Mouse (Mus musculus) R1 (cell line): ENCODE measurements around the gene Atp8a2.

Experiments used
- DNase-seq: peaks from one replicate; pipeline ENCODE4 v3.0.0-alpha.2; 2018; ENCODE audit warnings: low read depth, low spot score

Gene Atp8a2

DNA sequence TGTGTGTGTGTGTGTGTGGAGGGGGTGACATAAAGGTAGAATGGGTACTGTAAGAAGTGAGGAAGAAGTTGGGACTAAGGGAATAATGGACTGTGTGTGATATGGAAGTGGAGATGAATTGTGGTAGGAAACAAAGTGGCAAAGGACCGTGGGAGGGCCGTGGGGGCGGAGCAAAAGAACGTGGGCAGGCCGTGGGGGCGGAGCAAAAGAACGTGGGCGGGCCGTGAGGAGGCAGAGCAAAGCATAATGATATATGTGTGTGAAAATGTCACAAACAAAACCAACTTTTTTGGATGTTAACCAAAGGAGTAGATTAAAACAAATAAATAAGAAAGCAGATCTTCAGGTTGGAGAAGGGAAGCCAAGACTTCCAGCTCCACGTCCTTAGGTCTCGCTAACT lies 44.6 kb downstream of the Atp8a2 start:
- DNase-seq: peak; percentile 49

DNA sequence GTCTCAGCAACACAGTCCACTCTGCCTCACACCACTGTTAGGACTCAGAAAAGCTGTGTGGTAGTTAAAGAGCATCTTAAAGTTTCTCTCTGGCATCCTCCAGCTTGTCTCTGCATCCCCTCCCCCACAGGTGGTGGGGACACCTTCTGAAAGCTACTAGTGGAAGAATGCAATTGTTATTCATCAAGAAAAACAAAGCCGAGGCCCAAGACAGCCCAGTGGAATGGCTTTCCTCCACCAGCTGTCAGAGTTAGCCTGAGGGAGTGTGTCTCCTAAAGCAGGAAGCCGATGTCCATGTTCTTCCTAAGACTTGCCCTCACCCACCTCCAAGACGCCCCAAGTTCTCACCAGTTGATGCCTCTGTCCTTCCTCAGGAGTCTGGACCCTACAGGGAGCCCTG lies 48.1 kb downstream of the Atp8a2 start:
- DNase-seq: peak; percentile 58

DNA sequence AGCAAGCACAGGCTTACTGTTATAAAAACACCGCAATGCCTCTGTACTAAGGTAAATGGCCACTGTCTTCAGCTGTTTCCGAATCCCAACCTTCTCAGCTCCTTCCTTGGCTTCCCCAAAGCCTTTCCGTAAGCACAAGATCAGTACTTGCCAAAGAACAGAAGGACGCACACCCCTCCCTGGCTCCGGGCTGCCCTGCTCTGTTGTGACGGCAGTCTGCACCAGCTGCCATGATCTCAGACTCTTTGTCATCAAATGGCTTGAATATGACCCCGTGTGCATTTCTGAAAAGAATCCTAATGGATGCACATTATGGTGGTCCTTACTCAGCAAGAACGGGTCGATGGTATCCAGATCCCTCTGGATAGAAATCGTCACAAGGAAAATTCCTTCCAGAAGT lies 53.7 kb downstream of the Atp8a2 start:
- DNase-seq: no peak

DNA sequence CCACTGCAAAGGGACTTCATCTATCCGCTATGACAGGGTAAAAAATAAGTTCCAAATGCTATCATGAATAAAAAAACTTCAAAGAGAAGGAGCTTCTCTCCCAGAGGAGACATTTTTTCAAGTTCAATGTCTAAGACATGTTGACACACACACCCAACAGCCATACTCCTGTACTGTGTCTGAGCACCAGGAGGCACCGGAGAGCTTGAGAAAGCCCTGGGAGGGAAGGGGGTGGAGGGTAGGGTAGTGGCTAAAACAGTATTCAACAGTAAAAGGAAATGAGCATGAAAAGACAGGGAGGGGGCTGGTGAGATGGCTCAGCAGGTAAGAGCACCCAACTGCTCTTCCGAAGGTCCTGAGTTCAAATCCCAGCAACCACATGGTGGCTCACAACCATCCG lies 58.6 kb downstream of the Atp8a2 start:
- peak; percentile 33 for DNase-seq

DNA sequence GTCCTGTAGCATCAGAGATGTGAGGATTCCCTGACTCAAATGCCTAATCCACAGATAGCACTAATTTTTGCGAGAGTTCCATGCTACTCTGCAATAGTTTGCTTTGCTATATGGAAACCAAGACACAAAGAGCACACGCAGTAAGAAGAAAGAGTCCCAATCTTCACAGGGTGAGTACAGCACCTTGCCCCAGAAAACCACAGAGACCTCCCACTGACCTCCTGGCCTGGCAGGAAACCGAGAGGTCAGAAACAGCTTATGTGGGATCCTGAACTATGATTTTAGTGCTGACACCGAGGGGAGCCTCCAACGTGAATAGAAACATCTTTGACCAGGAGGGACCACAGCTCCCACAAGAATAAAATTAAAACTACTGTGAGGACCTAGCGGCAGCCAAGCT lies 59.2 kb downstream of the Atp8a2 start:
- DNase-seq: no peak

DNA sequence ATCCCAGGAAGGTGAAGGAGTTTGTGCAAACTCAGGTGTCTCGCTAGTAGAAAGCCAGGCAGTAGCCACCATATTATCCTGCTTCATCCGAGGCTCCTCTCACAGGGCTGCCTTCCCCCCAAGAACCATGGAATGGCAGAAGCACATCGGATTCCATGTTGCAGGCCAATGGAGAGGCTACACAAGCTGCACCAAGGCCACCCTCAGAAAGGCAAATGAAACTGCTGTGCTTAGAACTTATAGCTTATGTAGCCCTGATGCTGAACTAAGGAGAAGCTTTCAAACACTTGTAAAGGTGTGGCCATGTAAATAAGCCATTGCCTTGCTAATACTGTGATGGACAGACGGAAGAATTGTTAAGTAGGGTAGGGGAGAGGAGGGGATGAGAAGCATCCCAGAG lies 61.2 kb downstream of the Atp8a2 start:
- no peak for DNase-seq

DNA sequence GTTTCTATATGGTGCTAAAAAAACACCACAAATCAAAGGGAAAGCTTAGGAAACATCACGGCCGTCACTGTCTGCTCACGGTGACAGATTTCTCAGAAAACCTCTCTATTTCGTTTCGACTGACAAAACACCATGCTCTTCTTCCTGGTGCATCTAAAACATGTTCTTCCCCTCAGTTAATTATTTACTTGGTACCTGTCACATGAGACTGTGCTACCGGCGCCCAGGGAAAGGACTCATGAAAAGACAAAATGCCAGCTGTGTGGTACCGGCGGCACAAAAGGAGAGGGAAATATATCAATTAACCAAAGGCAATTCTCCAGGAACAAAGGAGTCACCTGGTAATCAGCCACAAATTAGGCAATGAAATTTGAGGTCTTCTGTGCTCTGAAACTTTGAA lies 62.3 kb downstream of the Atp8a2 start:
- no peak for DNase-seq

DNA sequence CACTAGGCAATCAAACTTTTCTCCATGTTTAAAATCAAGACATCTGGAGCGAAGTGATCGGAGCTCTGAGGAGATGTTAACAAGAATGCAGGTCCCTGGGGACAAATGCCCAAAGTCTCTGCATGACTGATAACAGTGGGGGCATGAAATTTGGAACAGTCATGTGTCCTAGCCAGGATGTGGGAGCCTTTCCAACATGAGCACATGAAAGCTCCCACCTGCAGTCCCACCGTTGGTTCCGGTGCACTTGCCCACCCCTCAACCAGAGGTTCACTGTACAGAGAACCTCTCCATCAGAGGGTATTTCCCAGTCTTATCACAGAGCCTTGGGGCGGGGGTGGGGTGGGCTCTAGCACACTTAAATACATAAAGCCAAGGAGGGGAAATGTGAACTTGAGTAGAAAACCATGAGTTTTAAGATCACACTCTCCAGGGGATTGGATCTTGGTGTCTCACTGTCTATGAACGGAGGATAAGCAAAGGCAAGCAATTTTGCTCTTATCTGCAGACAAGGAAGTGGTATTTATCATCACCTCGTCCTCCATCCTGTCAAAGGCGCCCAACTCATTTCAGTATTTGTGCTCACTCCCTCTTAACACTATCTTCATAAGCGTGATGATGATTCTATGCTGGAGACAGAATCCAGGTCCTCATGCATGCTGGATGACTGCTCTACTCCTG lies 65.6 kb downstream of the Atp8a2 start:
- no peak for DNase-seq

DNA sequence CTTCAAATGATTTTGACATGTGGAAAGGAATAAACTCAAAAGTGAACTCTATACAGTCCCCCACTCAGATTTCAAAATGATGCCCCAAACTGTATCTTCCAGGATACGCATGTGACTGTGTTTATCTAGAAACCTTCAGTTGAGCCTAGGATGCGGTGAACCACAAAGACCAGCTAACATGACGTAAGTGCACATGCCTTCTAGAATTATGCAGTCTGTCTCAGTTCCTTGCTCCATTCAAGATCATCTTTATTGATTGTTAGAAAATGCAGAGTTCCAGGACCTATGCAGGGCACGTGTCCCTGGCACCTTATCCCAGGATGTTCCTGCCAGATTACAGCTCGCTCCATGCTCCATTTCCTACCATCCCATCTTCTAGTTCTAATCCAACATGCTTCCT lies 67.4 kb downstream of the Atp8a2 start:
- DNase-seq: no peak

DNA sequence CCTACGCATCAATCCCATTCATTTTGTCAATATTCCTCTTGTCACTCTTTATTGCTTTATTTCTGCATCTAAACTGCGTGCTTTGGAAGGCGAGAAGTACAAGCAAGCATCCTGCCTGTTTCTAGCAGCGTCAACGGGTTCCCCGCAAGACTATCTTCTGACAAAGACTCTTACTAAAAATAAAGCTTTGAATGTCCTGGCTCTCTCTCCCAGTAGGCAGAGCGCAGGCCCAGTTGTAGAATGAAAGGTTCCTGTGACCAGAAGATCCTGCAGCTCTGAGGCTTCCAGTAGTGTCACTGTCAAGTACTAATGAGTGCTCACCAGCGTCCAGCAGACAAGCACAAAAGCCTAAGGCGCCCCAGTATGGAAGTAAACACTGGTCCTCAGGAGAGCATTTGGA lies 71.8 kb downstream of the Atp8a2 start:
- DNase-seq: no peak

DNA sequence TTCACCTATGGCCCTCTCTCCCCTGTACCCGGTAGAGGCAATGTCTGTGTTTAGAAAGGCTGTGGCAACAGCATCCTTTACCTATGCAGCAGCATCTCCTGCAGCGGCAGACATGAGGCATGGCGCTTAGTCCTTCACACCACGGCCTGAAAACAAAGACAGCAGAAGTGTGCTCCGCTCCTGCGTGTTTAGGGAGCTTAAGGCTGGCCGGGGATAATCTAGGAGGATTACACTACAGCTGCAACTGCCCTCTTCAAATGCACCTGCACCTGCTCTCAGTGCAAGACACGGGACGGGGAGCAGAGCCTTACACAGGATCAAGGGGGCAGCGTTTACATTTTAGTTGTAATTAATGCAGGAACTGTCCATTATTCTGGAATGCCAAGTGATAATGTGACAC lies 75.4 kb downstream of the Atp8a2 start:
- no peak for DNase-seq

DNA sequence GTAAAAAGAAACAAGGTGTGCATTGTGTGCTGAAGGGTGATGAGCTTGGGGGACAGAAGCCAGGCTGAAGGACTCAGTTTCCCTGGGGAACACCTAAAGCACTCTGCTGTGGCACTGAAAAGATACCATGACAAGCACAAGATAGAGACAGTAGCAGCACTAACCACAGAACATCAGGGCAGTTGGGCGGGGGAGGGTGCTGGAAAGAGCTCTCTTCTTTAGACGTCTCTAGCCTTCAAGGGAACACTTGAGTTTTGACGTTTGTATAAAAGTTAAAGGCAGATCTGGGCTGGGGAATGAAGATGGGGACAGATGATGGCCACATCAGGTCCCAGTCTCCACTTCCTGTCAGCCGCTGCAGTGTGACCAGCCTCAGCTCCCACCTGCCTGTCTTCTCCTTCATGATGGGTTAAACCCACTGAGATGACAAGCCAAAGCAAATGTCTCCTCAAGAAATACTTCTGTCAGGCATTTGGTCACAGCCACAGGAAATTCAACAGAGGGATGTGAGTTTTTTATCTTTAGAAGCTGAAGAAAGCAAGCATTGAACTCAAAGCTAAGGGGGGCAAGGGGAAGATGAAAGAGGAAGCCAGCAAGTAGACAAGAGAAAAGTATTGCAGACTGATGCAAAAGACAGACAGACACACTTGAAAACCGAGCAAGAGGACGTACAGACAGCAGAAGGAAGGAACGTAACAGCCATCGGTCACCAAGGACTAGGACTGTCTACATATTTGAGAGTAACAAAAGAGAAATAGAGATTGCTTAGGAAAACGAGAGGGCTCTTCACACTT lies 79.0 kb downstream of the Atp8a2 start:
- no peak for DNase-seq

DNA sequence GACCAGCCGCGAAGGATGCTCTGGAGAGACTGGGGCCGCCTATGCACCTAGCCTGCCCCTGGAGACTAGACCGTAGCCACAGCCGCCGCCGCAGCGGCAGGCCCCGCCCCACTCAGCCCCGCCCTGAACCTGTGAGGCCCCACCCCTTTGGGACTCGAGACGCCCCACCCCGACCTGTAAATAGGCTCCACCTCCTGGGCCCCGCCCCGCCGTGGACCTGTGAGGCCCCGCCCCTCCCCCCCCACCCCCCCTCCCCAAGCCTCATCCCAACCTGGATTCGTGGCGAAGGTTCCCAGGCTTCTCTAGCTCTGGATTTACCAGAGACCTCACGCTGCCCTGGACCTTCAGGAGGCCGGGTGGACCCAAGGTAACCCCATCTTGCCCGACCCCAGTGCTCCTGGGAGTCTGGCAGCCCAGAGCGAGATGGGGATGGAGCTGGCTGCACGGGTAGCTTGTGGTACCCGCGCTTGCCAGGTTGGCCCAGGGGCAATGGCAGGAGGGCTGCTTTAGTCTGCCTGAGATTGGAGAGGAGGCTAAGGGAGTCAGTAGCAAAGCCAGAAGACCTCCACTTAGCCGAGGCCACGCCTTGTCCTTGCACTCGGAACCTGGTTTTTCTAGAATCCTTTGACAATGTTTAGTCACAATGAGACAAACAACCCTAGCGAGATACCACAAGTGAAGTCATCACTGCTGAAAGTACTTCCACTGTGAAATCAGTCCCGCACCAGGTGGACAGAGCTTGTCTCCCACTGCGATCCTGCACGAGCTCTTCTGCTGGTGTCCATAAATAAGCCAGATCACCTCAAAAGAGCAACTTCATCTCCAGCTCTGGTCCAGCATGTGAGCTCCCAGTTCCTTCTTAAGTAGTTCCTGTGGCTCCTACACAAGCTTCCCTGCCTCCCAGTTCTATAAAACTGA lies 109.9 kb downstream of the Atp8a2 start:
- peak; percentile 68 for DNase-seq

DNA sequence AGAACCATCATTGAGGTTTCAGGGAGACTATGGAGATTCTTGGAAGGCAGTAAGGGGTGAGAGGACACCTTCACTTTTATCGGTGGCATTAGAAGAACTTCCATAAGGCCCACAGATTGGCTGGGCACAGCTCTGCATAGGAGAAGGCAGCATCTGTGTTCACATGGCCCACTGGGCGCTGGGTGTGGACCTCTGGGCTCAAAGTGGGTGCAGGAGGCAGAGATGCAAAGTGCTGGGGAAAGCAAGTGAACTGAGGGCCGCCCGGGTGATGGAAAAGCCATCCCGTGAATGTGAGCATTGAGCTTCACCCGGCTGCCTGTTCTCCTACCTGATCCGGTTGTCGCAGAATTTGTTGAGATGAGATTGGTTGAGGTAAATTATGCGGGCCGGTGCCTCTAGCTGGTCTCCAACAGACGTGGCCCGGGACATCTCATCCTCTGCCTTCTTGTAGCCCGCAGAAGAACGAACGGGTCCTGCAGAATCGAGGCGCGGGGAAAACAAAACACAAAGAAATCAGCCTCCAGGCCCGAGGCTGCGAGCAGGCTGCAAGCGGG lies 110.6 kb downstream of the Atp8a2 start:
- no peak for DNase-seq

DNA sequence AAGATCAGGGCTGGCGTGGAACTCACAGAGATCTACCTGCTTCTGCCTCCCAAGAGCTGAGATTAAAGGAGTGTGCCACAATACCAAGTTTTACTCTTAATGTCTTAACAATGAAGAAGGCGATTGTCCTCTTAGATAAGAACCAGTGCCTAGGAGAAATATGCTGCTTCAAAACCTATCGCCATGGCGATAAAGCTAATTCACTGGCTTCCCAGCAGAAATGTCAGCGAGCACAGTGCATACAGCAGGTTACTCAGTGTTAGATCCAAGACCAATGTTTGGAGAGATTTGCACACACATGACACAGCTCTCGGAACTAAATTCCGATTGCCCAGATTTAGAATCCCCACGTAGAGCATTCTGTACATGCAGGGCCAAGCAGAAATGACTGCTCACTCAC lies 114.2 kb downstream of the Atp8a2 start:
- DNase-seq: no peak

DNA sequence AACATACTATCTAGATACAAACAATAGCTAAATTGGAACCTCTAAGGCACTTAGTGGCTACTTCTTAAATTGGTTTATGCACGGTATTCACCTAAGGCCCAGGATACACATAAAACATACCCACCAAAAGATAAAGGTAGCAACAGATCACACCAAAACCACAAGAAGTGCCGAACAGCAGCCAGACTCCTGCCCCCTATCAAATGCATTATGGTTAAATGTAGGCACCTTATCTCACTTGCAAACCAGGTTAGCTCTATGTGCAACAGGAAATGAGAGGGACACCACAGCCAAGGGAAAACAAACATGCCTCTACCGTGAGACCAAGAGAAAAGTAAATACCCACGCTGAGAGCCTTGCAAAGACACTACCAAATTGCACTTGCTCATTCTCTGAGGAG lies 124.5 kb downstream of the Atp8a2 start:
- no peak for DNase-seq

DNA sequence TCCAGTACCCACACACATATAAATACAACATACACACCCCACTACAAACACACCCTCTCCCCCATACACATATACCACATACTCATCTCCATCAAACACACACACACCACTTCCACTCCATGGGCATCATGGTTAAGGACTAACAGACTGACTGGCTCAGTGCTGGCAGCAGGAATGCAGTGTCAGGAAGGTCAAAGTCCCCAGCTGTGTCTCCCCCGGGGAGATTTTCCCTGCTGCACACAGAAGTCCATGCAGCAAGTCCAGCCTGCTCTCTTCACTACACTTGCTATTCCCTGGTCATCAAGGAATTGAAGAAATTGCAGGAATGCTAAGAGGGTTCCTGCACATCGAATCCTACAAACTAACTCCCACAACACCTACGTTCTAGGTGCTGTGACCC lies 131.8 kb downstream of the Atp8a2 start:
- DNase-seq: no peak

DNA sequence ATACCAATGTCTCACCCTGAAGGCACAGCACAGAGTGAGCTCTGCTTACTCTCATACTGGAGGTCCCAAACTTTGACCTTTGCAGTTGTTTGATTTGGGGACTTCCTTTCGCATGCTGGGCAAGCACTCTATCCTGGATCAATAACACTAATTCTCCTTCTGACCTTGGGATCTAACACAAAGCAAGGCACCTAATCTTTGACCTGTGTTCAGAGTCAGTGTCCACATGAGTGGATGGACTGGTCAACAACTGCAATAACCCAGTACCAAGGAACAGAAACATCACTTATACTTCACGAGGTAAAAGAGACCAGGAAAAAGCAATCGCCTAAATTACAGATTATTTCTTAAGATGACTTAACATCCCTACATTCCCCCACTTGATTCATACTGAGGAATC lies 136.0 kb downstream of the Atp8a2 start:
- no peak for DNase-seq

DNA sequence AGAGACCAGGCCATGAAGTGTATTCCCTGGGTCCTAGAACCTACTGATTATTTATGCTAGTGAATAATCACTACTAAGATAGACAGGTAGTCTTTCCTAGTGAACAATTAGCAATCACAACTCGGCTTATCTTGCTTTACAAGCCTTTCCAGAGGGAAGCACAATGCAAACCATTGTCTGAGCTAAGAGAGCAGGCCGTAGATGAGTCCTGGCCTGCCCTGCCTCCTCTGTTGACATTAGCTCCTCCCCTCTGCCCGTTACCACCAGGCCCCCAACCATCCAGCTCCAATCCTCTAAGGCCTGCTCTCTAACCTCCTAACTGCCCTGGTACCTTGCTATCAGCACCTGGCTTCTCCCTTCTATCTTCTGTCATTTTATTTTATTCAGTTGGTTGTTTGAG lies 138.1 kb downstream of the Atp8a2 start:
- DNase-seq: no peak

DNA sequence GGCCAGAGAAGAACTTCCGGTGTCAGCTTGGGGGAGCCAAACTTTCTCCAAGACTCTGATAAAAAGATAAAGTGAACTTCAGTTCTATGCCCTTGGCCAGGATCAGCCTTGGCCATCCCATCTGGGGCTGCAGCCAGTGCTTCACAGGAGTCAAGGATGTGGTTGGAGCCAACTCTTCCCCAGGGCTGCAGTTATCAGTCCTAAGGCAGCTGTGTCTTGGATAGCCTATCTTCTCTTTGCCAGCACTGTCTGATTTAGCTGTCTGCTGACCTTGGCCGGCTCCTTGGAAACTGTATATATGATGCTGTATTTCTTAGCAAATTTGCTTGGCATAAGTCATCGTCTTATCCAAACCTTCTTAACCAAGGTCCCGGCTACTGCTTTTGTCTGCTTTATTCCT lies 141.7 kb downstream of the Atp8a2 start:
- no peak for DNase-seq

DNA sequence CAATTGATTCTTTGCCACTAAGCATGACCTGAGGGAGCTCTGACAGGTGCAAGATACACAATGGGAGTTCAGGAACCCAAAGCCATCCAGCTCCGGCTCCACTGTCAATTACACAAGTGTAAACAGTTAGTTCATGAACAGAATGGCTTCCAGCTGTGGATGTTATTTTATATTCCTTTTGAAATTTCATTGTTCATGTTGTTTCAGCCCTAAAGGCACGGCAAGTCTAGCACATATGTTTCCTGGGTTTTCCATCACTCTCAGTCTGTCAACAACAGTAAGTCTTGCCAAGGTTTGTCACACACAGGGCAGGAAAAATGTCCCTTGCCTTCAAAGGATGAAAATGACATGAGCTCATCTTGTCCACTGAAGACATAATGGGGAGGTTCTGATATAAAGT lies 166.3 kb downstream of the Atp8a2 start:
- no peak for DNase-seq

DNA sequence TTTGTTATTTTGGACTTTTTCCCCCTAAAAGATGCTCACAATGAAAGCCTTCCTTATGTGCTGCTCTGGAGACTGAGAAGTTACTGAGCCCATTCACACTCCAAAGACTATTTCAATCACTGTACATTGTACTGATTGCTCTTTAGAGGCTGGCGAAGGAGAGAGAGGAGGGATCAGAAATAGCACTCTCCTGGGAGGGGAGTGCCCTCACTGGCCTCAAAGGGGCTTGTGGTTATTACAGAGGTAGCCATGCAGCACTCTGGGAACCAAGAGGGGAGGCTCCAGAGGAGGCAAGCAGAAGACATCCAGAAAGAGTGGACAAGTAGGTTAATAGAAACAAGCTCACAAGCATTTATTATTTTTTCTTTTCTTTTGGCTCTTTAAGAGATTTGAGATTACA lies 169.8 kb downstream of the Atp8a2 start:
- DNase-seq: no peak
